Mouse (Mus musculus): Measurements from ENCODE around the gene Eef1e1.

GRCm38 (mm10) chr13:38626229-38626525 lies 32.7 kb downstream of the Eef1e1 start:
- TF ChIP-seq POLR2A (IDR thresholded peaks at IDR 0.05; ENCODE audit: low read depth, low read length) = no peak
- TF ChIP-seq CTCF (IDR thresholded peaks at IDR 0.05; ENCODE audit: borderline replicate concordance, insufficient read depth, low read length) = no peak

Data from embryonic fibroblast, embryonic 13.5 days (primary cell).